Mouse (Mus musculus): ENCODE measurements around the gene Timmdc1.

Timmdc1 gene

DNA sequence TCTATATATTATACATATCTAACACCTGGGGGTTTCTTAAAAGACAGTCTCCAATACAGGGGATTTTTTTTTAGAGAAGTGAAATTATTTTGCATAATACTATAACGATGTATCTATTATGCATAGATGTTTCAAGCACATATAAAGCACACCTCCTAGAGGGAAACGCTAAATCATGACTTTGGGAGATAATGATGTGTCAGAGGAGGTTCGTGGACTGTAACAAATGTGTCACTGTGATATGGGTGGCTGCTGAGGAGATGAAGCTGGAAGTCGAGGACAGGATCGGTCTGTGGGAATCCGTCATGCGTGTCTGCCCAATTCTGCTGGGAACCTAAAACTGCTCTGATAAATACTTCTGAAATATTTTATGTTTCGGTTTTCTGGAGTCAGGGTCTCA, 60.7 kb downstream of the Timmdc1 start:
- no peak for DNase-seq

DNA sequence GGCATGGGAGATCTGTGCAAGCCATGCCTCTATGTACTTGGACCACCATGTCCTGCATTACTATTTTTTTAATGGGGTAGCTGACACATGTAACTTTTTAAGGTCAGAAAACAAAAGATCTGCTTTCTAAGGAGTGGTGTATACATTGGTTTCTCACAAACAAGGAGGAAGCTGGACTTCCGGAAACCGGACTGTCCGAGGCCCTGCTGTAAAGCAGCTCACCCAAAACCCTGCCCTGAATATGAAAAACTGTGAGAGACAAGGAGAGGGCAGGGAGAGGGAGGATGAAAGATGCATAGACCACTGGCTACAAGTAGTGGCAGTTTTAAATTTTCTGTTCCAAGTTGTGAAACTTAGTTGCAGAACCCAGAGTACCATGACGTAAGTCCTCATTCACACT, 62.5 kb downstream of the Timmdc1 start:
- DNase-seq = no peak

DNA sequence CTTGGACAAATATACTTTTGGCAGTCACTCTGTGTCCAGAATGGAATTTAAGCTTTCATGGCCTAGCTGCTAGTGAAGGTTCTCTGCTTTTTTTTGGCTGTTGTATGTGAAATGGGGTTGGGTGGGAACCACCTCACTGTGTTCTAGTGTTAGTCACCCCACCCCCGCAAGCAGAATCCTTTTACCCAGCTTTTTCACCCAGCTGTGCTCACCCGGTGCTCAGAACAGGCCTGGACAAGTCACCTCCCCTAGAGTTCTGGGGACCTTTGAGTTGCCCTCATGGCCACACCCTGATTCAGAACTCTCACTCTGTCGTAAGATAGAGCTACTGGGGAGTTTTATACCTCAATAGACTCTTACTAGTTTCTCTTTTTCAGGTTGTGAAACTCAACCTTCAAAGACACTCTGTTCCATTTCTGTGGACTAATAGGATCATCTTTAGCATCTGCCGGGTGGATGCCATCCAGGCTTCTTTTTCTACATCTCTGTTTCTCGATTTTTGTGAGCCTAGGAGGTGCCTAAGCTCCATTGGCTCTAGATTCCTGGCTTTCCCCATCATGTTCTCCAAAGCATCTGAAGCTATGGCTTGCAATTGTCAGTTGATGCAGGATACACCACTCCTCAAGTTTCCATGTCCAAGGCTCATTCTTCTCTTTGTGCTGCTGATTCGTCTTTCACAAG, 63.7 kb downstream of the Timmdc1 start:
- no peak for DNase-seq

DNA sequence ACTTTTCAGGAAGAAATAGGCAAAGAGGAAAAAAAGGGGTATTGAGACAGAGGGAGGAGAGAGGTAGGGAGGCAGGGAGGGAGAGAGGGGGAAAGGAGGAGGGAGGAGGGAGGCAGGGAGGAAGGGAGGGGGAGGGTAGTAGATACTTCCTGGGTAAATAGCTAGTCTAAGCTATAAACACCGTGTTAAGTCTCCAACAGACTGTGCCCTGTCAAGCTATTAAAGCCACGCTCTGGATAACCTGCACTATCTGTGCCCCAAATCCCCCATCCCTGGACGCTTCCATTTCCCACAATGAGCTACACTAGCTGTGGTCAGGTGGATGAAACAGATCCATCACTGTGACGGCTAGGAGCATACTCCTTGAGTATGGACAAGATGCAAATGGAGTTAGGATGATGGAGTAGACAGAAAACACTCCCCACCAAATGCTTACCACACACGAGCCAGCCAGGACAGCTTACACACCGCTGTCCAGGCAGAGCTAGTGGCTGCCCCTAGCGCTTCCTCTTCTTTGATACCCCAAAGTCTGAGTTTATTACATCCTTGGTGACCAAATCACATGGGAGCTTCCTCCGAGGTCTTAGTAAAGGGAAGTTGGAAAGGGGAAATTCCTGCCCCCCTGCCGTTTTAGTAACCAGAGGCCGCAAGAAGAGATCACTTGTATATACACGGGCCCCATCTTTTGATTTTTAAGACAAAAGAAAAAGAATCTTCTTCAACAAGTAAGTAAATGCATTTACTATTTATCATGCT, 65.5 kb downstream of the Timmdc1 start:
- no peak for DNase-seq

DNA sequence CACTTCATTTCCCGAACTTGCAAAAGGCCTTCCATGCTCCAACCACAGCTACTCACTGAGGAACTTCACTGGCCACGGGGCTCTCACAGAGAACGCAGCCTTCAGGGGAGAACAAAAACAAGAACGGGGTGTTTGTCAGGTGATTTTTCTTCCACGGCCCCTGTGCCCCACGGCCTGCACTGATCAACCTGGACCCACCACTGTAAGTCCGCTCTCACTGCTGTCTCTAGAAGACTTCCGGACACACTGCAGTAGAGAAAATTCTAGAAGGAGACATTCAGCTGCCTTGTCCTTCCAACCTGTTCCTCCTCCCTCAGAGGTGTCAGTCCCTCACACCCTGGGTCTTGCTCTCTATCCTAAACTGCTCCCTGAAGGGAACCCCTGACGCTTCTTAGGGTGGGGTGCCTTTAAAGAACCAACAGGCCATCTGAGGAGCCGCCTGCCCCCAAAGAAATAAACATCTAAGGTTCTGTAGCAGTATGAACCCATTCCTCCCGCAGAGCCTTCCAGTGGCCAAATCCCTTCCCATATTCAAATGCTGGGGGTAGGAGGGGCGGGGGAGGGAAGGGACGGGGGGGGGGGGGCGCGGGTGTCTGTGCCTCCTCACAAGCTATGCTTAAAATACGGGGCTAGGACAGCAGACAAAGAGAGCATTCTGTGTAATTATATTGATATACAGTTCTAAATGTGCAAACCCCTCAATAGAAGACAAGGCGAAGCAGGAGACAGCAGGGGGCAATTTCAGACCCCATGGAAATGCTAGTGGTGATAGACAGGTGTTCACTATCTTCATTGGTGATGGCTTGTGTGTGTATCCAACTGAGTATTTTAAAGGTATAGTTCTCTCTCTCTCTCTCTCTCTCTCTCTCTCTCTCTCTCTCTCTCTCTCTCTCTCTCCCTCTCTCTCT, 66.7 kb downstream of the Timmdc1 start, which contains the start of gene Cd80:
Cd80 (plus strand) TSS at position 51 of the 908 bp plus-strand sequence.
- no peak for DNase-seq

DNA sequence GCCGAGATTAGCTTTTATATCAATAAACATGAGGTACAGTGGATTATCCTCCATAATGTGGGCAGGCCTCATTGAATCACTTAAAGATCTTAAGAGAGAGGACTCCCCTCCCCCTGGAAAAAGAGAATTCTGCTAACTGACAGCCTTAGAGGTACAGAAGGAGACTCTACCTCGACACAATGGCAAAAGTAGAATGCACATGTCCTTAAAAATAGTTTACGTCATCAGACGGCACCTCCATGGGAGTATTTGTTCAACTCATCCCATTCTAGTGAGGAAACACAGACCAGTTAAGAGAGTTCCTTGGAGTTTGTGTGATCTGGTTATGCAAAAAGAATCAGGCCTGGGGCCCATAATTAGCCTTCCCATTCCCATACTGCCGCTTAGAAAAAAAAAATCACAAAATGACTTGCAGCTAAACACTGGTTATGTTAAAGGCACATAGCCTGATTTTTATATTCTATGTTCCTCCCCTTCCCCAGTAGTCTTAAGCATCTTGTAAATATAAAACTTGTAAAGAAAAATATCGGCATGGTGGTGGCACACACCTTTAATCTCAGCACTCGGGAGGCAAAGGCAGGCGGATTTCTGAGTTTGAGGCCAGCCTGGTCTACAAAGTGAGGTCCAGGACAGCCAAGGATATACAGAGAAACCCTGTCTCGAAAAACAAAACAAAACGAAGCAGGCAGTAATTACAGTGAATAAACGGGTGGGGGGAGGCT, 67.8 kb downstream of the Timmdc1 start:
- DNase-seq = no peak

DNA sequence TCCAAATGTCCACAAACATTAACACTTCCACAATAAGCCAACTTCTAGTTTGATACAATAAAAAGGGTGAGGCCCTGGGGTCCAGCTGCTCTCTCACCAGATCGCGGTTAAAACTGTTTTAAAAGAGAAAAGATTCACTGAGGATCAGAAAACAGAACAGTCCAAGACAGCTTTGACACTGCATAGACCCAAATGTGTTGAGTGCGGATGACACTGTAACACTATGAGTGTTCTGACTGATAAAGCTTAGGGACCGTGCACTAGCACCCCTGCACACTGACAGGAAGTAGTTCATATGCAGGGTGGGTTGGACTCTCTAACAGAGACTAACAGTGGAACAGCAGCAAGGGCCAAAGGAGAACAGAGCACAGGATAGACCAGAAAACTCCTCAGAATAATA, 68.5 kb downstream of the Timmdc1 start:
- no peak for DNase-seq

DNA sequence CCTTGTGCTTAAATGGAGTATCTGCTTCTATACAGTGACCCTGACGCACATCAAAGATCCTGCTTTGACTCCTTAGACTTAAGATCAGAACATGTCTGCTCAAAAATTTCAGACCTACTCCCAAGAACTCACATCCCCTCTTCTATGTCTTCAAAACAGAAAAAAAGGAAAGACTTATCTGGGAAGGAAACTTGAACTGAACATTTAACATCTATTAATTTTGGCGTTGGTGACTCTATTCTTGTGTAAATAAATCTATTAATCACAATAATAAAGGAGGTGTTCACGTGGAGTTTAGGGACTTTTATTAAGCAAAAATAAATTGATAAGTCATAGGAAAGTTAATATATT, 69.3 kb downstream of the Timmdc1 start:
- no peak for DNase-seq

DNA sequence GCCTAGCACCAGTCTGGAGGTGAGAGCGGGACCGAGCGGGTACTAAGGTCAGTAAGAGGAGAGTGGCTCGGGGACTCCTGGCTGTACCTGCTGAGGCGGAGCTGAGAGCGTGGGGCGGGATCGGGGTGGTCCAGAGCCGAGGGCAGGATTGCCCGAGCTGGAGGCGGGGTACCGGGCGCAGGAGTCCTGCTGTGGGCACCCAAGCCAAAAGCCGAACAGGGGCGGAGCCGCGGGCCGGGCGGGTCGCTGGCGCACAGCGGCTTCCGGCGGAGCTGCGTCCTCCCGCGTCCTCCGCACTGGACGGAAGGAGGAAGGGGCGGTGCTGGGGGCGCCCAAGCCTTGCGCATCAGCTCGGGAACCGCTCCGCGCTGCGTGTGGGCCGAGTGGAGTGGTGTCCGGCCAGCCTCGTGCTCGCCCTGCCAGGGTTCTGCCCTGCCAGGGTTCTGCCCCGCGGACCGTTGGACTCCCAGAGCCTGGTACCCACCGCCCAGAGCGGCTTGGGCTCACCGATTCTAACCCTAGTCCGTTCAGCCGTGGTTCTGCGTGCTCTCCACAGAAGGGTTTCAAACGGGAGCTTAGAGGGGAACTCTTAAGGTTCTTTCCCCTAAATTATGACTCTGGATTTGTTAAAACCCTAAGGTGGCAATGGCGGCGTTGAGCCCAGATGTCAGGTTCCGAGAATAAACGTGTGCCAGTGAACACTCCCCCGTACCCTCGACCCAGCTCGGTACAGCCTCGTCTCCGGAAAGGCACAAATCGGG, 69.8 kb downstream of the Timmdc1 start, which contains the start of gene Adprh:
Adprh (minus strand) TSS at position 262 of the 761 bp plus-strand sequence.
- DNase-seq = peak; percentile 97

DNA sequence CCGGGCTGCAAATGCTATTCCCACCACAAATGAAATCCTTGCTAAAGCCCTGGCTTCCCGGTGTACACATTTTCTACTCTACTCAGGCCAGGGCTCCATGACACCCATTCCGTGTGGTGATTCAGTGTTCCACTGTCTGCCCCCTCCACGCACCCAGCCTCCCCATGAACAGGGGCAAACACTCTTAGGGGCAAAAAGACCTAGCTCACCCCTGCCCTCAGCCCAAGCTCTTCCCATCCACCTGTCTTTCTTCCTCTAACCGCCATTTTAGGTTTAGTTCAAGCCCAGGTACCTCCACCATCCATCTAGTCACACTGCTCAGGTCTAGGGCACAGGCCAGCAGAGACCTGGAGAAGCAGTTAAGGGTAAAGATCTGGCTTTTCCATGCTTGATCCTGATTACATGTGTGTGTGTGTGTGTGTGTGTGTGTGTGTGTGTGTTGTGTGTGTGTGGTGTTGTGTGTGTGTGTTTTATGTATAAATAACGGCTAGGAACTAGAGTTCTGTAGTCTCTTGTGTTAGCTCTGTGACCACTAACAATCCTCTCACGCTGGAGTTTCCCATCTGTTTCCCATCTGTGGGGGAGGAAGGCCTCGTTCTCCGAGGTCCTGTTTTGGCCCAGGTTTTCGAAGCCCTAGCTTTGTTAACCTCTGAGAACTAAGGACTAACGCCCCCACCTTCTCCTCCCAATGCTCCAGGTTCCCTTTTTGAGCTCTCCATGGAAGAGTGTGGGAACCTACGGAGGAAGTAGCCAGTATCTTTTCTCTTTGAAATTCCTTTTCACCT, 70.8 kb downstream of the Timmdc1 start:
- DNase-seq = no peak

DNA sequence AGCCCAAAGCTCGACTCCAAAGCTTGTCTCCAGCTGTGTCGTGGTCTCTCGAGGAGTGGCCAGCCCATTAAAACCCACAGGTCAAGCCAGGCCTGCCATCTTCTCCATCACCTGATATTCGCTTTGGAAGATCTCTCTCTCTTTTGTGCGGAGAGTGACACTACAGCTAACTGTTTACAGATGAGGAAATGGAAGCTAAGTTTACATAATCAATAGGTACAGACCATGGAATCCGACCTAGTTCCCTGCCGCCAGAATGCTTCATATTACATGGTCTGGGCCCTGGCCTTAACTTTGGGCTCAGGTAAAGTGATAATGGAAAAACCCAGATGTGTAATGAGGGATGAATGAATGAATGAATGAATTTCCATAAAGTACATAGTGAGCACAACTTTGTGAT, 71.8 kb downstream of the Timmdc1 start:
- no peak for DNase-seq

DNA sequence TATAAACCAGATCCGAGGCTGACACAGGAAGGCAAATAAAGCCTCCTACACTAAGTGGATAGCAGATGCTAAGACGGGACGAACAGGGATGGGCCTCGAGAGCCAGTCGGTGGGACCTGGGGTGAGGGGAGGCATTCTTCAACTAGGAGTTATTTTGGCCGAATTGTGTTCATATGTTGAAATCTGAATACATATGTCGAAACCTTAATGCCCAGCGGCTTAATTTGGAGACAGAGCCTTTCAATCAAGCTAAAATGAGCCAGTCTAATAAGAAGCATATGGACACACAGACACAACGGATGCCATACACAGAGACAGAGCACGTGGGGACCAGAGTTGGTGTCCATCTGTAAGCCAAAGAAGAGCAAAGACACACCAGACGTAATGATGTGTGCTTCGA, 74.0 kb downstream of the Timmdc1 start:
- DNase-seq = no peak
